8 mouse cellular contexts compared by ENCODE assay signal in genomic region chr4:32288036-32288860, GRCm38 (mm10). TPM values are rescaled to one million over a fixed set of nuclear protein-coding genes. Genes with fewer than 3 reads are reported as not detected.
A peak's percentile ranks its signal among the peaks of the same experiment; 100 is the strongest.
DNase-seq lines count a peak whose midpoint lies in the region; ATAC-seq lines count a peak whose summit lies in the region.

No protein-coding gene starts in this region.

- no peaks in the 10 kb centered on the region for H3K36me3 ChIP-seq in forebrain, embryonic 13.5 days (ENCODE audit: poor library complexity, severe bottlenecking)
- H3K36me3 ChIP-seq in forebrain, embryonic 11.5 days (ENCODE audit: control insufficient read depth, insufficient read depth, low read length) = no peaks in the 10 kb centered on the region
- H3K36me3 ChIP-seq in intestine, embryonic 15.5 days = no peaks in the 10 kb centered on the region

- H3K4me2 ChIP-seq in forebrain, embryonic 13.5 days = no peak overlapping the region
- H3K4me2 ChIP-seq in forebrain, embryonic 11.5 days (ENCODE audit: low read depth, low read length, severe bottlenecking) = no peak overlapping the region
- H3K4me2 ChIP-seq in intestine, embryonic 15.5 days (replicated peaks) = peak overlapping the region; percentile 18; the same call in 1 of the 2 replicates

- 56% methylated on average over 11 of the region's 11 CpGs for WGBS in forebrain, embryonic 13.5 days
- WGBS in forebrain, embryonic 11.5 days = 67% methylated on average over 11 of the region's 11 CpGs
- 15% methylated on average over 11 of the region's 11 CpGs for WGBS in intestine, embryonic 15.5 days

- no peak overlapping the region for H3K9ac ChIP-seq in forebrain, embryonic 13.5 days
- H3K9ac ChIP-seq in forebrain, embryonic 11.5 days (ENCODE audit: low read length) = no peak overlapping the region
- H3K9ac ChIP-seq in intestine, embryonic 15.5 days = no peak overlapping the region

- peaks cover 39% of the 10 kb centered on the region for H3K4me1 ChIP-seq in forebrain, embryonic 13.5 days
- H3K4me1 ChIP-seq in forebrain, embryonic 11.5 days (replicated peaks; ENCODE audit: control insufficient read depth, insufficient read depth, low read length) = 0 out of 2 replicates have a peak, but pooled peaks cover 3% of the 10 kb centered on the region
- peaks cover 32% of the 10 kb centered on the region for H3K4me1 ChIP-seq in intestine, embryonic 15.5 days (replicated peaks)

- DNase-seq in forebrain, embryonic 11.5 days (ENCODE audit: low spot score) = no peak
- peak; percentile 61 for DNase-seq in adipocyte (ENCODE audit: low spot score)
- DNase-seq in gastrocnemius, postnatal 14 days = peak; percentile 54
- peak; percentile 49 for DNase-seq in lung, postnatal 25 days (ENCODE audit: low spot score)
- no peak for DNase-seq in left cerebral cortex, adult 9 months (ENCODE audit: low spot score in 2 of 2)
- DNase-seq in right cerebral cortex, postnatal 14 days = no peak

- ATAC-seq in forebrain, embryonic 13.5 days = peak; percentile 37; the same call in 1 of the 2 replicates
- ATAC-seq in forebrain, embryonic 11.5 days (replicated peaks; ENCODE audit: low FRiP score) = no peak
- ATAC-seq in intestine, embryonic 15.5 days = peak; percentile 77

- H3K27ac ChIP-seq in forebrain, embryonic 13.5 days = no peak overlapping the region
- H3K27ac ChIP-seq in forebrain, embryonic 11.5 days (ENCODE audit: low read depth, low read length) = no peak overlapping the region
- H3K27ac ChIP-seq in intestine, embryonic 15.5 days = no peak overlapping the region

- no peaks in the 10 kb centered on the region for H3K27me3 ChIP-seq in forebrain, embryonic 13.5 days
- H3K27me3 ChIP-seq in forebrain, embryonic 11.5 days (ENCODE audit: control insufficient read depth, insufficient read depth, low read length) = no peaks in the 10 kb centered on the region
- H3K27me3 ChIP-seq in intestine, embryonic 15.5 days (replicated peaks) = no peaks in the 10 kb centered on the region

- H3K9me3 ChIP-seq in forebrain, embryonic 13.5 days (replicated peaks) = no peaks in the 10 kb centered on the region
- no peaks in the 10 kb centered on the region for H3K9me3 ChIP-seq in forebrain, embryonic 11.5 days (ENCODE audit: control insufficient read depth, low read length)
- no peaks in the 10 kb centered on the region for H3K9me3 ChIP-seq in intestine, embryonic 15.5 days

- H3K4me3 ChIP-seq in forebrain, embryonic 13.5 days = no peak overlapping the region
- no peak overlapping the region for H3K4me3 ChIP-seq in forebrain, embryonic 11.5 days (ENCODE audit: low read depth, low read length)
- H3K4me3 ChIP-seq in intestine, embryonic 15.5 days (replicated peaks) = no peak overlapping the region

- intact Hi-C loops in gastrocnemius, postnatal 14 days (cut with DNase I; ENCODE audit: low total_unique reads) = no loop called here

RNA-seq across cellular contexts. Expression of gene Bach2, which starts 49.6 kb away (rescaled TPM):
- polyA plus RNA-seq in forebrain, embryonic 13.5 days (2015; fragmentation: Nextera tagmentation; extraction: Ambion mirVana) = 26.2 and 31.6 TPM in 2 replicates
- polyA plus RNA-seq in forebrain, embryonic 11.5 days (2014; fragmentation: Nextera tagmentation; extraction: Ambion mirVana) = 16.2 and 17.3 TPM in 2 replicates
- 1 to 10 TPM; 4.7 to 6.4 TPM for total RNA-seq in gastrocnemius, postnatal 14 days (2021)
- 4.4 and 4.7 TPM in 2 replicates for polyA plus RNA-seq in intestine, embryonic 15.5 days (2015; fragmentation: Nextera tagmentation; extraction: Ambion mirVana)

Comparison
In these comparisons a context has a peak if more than half of its experiments do, and no peak if none do; other contexts are left out.
1. DNase-seq: peak in adipocyte (single experiment), gastrocnemius, postnatal 14 days (single experiment) and lung, postnatal 25 days (single experiment); none in forebrain, embryonic 11.5 days (single experiment), left cerebral cortex, adult 9 months (0 of 2) and right cerebral cortex, postnatal 14 days (single experiment).